32 mouse cellular contexts compared by ENCODE assay signal in genomic region chr11:47276586-47276985, GRCm38 (mm10).
A peak's percentile ranks its signal among the peaks of the same experiment; 100 is the strongest.
DNase-seq lines count a peak whose midpoint lies in the region; ATAC-seq and TF ChIP-seq lines count a peak whose summit lies in the region.
"Had no signal": no experiment of that assay in that cellular context is flagged by ENCODE, and none has a peak within 500 bp of the region (broad histone marks: within the 10 kb centered on the region; RNA-seq: fewer than 3 reads in every experiment).

No protein-coding gene starts in this region.

- no peak overlapping the region for H3K4me2 ChIP-seq in midbrain, embryonic 16.5 days (ENCODE audit: low read length)
- H3K4me2 ChIP-seq: forebrain, embryonic 13.5 days; heart, embryonic 15.5 days; hindbrain, embryonic 14.5 days; liver, embryonic 13.5 days had no signal

- H3K27ac ChIP-seq in layer of hippocampus, adult 2 months: no peak overlapping the region
- H3K27ac ChIP-seq in midbrain, embryonic 16.5 days (ENCODE audit: low read length): no peak overlapping the region
- H3K27ac ChIP-seq: forebrain, embryonic 13.5 days; heart, embryonic 10.5 days; heart, embryonic 15.5 days; hindbrain, embryonic 14.5 days; liver, embryonic 13.5 days; macrophage; stomach, postnatal 0 days had no signal

- no peaks in the 10 kb centered on the region for H3K27me3 ChIP-seq in midbrain, embryonic 16.5 days (ENCODE audit: control insufficient read depth, insufficient read depth, low read depth, low read length)
- H3K27me3 ChIP-seq: heart, embryonic 15.5 days; liver, embryonic 13.5 days had no signal

- WGBS in midbrain, embryonic 16.5 days: 8% methylated on average over 4 of the region's 4 CpGs

- H3K4me1 ChIP-seq in midbrain, embryonic 16.5 days (ENCODE audit: control insufficient read depth, insufficient read depth, low read length): no peaks in the 10 kb centered on the region
- H3K4me1 ChIP-seq: forebrain, embryonic 13.5 days; heart, embryonic 10.5 days; heart, embryonic 15.5 days; liver, embryonic 13.5 days had no signal

- peak; percentile 36; the same call in 1 of the 2 replicates for ATAC-seq in midbrain, embryonic 16.5 days
- ATAC-seq: forebrain, embryonic 13.5 days; intestine, postnatal 0 days; lung, postnatal 0 days; Patski had no signal

- H3K9me3 ChIP-seq in midbrain, embryonic 16.5 days (replicated peaks; ENCODE audit: control insufficient read depth, low read length, poor library complexity, severe bottlenecking): no peaks in the 10 kb centered on the region
- H3K9me3 ChIP-seq: forebrain, embryonic 13.5 days; heart, embryonic 10.5 days; heart, embryonic 15.5 days; liver, embryonic 13.5 days had no signal

- 0 out of 2 replicates have a peak, but pooled peaks have one; percentile 17 for TF ChIP-seq CTCF in layer of hippocampus, adult 2 months (conservative IDR thresholded peaks at IDR 0.05)

- H3K9ac ChIP-seq in midbrain, embryonic 16.5 days (ENCODE audit: low read depth, low read length): no peak overlapping the region
- H3K9ac ChIP-seq: forebrain, embryonic 13.5 days; heart, embryonic 15.5 days; hindbrain, embryonic 14.5 days; liver, embryonic 13.5 days had no signal

- peak; percentile 1 for DNase-seq in adrenal gland, postnatal 10 days
- no peak for DNase-seq in adrenal gland, postnatal 25 days
- no peak for DNase-seq in layer of hippocampus, adult 2 months (ENCODE audit: low spot score in 2 of 2)
- no peak for DNase-seq in layer of hippocampus, postnatal 14 days (ENCODE audit: low spot score in 2 of 2)
- peak; percentile 28 for DNase-seq in adipocyte (ENCODE audit: low spot score)
- DNase-seq in ovary, adult 18-20 months (ENCODE audit: low spot score): no peak
- no peak for DNase-seq in right cerebral cortex, postnatal 36 days (ENCODE audit: low spot score in 2 of 2)
- DNase-seq: adrenal gland, adult 2 months; cerebellum, adult 11 months; cerebellum, adult 9-10 months; gastrocnemius, postnatal 25 days; heart, adult 11 months; kidney, postnatal 25 days; layer of hippocampus, postnatal 36 days; left cerebral cortex, postnatal 4 days; liver, embryonic 13.5 days; lung, adult 18-20 months; right cerebral cortex, adult 18-20 months; right cerebral cortex, postnatal 4 days; thymus, adult 18-20 months; thymus, postnatal 36 days had no signal

- no peaks in the 10 kb centered on the region for H3K36me3 ChIP-seq in midbrain, embryonic 16.5 days (ENCODE audit: control insufficient read depth, insufficient read depth, low read length)
- H3K36me3 ChIP-seq: heart, embryonic 10.5 days; heart, embryonic 15.5 days; liver, embryonic 13.5 days had no signal

- H3K4me3 ChIP-seq in layer of hippocampus, adult 2 months: no peak overlapping the region
- no peak overlapping the region for H3K4me3 ChIP-seq in midbrain, embryonic 16.5 days (ENCODE audit: low read depth, low read length)
- H3K4me3 ChIP-seq: erythroblast, embryonic 14.5 days; forebrain, embryonic 13.5 days; heart, embryonic 10.5 days; heart, embryonic 15.5 days; liver, embryonic 13.5 days had no signal

Comparison
In these comparisons a context has a peak if more than half of its experiments do, and no peak if none do; other contexts are left out.
1. DNase-seq: peak in adrenal gland, postnatal 10 days (single experiment) and adipocyte (single experiment); none in adrenal gland, postnatal 25 days (single experiment), layer of hippocampus, adult 2 months (0 of 2), layer of hippocampus, postnatal 14 days (0 of 2), ovary, adult 18-20 months (single experiment) and right cerebral cortex, postnatal 36 days (0 of 2).